Mouse (Mus musculus) heart, postnatal 0 days (tissue): ENCODE measurements around the gene Timm13.

Experiments used
- CTCF ChIP-seq: IDR thresholded peaks from 2 replicates; pipeline ENCODE4 v1.5.1; 2016; ENCODE audit warnings: antibody characterized with exemption, control low read depth, low read depth
- EP300 ChIP-seq: IDR thresholded peaks from 2 replicates; pipeline ENCODE4 v1.6.1; 2016; ENCODE audit warnings: antibody characterized with exemption, low read depth

GRCm38 (mm10) chr10:80870993-80871392, 29.8 kb downstream of the Timm13 start:
- TF ChIP-seq CTCF (no peak), EP300 (no peak)
